Mouse (Mus musculus) forelimb bud, embryonic 11.5 days (tissue): ENCODE data around the gene Fry.

Source experiments
- DNase-seq: peaks from one replicate; pipeline ENCODE4 v3.0.0-alpha.2; 2012; ENCODE audit warnings: low read depth, low spot score

Fry gene

DNA sequence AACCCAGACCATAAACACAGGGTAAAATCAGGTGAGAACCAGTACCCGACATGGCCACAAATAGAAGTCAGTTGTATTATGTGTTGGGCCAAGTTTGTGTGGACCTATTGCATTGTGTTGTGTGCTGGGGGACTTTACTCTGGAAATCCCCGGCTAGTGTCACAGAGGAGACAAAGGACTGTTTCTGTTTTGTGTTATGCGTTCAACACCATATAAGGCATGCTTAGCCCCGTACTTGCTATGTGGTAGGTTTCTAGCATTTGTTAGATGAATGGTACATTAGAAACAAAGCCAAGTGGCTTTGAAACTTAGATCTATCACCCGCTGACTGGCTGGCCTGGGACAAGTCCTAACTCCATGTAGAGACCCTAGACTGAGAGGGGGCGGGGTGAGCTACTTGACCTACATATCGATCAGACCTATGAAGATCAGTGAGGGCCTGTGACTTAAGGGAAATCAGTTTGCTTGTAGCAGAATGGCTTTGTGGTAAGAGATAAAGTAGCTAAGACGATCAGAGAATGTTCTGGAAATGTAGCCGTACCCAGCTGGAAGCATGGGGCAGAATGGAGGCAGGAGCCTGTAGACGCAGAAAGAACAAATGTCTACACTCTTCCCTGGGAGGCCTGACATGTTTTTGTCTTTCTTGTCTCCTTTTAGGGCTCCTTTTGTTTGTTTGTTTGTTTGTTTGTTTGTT lies 105.2 kb downstream of the Fry start:
- DNase-seq, result no peak

DNA sequence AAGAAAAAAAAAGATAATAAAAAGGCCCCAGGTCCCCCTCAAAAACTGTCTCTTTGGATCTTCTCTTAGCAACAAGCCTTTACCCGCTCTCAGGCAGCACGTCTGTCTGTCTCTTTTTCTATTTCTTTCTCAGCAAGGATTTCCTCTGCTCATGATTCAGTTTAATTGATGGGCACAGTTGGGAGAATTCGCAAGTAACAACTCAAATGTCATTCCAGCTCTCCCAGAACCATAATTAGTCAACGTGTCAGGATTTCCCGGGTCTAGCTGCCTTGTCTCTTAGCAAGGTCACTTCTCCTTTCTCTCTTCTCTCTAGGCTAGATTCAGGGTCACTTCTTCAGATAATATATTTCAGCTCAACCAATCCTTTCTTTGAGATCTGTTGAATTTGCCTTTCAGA lies 110.6 kb downstream of the Fry start:
- DNase-seq, result no peak

DNA sequence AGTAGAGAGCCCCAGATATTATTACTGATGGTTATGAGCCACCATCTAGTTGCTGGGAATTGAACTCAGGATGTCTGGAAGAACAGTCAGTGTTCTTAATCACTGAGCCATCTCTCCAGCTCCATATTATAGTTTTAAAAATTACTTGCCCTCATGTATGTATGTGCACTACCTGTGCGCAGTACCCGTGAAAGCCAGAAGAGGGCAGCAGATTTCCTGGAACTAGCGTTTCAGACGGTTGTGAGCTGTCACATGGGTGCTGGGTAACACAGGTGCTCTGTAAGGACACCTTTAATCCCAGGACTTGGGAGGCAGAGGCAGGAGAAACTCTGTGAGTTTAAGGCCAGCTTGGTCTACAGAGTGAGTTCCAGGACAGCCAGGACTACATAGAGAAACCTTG lies 111.3 kb downstream of the Fry start:
- no peak for DNase-seq

DNA sequence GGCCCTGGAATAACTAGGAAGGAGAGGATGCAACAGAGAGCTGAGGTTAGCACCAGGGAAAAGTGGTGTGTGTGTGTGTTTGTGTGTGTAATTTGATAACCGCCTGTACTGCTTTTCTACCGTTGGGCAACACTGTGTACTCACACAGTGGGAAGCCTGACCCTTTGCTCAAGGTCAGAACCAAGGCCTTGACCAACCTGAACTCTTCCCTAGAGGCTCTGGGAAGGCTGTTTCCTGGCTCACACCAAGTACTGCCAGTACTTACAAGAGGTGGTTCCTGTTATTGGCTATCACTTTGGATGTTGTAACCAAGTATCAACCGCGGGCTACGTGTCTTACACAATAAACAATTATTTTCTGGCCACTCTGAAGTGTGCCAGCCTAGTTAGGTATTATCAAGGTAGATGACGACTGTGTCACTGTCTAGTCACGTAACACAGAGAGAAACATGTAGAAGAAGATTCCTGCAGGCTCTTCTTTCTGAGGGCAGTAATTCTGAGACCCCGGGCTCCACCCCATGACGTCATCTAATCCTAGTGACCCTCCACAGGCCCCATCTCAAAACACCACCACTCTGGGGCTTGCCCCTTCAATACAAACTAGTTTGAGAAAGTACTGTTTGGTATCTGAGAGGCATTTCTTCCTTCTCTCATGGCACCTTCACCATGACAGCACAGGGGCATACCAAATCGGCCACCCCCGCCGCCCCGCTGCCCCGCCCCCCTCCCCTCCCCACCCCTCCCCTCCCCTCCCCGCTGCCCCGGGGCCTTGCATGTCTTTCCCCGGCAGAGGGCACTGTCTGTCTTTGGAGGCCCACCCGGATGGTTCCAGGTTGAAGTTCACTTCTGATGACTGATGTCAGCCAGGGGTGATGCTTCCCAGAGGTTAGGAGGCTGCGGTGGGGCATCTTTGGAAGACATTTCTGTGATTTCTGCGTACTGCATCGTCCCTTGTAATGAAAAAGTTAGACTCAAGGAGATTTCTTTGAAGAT lies 114.0 kb downstream of the Fry start:
- DNase-seq, result peak; percentile 27

DNA sequence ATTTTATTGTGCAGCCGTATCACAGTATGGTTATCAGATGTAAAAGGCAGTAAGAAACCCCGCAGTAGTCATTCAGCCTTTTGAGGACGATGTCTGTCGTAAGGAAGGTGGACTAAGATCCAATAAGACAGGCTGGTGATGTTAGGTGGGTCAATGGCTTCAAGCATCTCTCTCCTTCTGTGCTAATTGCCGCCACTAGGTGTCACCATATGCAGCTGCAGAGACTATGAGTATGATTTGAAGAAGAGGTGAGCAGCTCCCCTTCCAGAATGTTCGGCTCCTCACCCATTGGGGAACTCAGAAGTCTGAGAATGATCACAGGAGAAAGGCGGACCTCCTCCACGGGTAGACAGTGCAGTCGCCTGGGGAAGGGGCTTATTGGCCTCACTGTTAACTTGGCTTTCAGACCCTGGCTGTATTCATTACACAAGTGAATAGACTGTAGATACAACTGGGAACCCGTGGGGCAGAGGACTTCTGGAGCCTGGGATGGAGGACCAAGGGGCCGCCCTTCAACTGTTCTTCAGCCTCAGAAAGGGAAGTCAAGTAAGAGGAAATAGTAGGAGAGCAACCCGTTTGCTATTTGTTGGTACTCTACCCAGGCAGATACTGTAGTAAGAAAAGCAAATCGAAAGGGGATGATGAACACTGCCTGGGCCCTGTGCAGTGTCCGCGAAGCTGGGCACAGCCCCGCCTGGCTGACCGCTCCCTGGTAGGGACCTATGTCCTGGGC lies 114.9 kb downstream of the Fry start:
- DNase-seq, result peak; percentile 57

DNA sequence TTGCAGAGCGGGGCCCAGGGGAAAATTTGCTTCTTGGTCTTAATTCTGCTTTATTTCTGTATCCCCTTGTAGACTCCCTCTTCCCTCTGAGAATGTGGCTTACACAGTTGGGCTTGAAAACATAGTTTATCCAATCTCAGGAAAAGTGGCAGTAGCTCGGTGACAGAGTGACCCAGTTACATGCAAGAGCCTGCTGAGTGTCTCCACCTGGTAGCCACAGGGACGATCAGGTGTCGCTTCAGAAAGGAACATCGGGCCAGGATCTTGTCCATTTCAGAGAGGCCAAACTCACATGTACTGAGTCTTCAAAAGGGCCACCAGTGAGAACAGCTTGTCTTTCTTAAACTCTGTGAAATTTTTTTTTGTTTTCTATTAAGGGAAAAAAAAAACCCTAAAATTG lies 117.5 kb downstream of the Fry start:
- no peak for DNase-seq

DNA sequence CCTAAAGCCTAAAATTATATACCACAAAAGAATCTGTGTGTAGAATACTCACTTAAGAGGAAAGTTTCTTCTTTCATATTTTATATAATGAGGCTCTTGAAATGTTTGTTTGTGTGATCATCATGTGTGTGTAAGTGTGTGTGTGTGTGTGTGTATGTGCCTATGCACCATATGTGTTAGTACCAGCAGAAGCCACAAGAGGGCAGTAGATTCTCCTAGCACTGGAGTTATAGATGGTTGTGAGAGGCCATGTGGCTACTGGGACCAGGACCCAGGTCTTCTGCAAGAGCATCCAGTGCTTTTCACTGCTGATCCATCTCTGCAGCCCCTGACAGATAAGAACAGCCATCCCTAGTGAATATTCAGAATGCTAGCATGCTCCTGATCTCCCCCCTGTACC lies 118.2 kb downstream of the Fry start:
- DNase-seq, result no peak

DNA sequence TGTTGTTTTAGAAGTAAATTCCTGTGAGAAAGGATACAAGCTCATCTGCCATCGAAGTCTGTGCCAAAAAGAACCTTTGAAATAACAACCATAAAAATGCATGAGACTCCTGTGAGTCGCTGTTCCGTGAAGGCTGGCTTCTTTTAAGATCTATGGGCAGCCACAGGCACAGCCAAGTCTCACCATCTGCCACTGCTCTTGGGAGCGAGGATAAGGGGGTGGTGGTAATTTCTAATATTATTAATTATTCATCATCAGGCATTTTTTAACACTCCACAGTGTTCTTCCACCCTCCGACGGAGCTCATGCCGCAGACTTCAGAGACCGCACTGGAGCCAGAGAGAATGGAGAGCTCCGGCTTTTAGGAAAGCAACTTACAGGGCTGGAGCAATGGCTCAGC lies 123.2 kb downstream of the Fry start:
- no peak for DNase-seq

DNA sequence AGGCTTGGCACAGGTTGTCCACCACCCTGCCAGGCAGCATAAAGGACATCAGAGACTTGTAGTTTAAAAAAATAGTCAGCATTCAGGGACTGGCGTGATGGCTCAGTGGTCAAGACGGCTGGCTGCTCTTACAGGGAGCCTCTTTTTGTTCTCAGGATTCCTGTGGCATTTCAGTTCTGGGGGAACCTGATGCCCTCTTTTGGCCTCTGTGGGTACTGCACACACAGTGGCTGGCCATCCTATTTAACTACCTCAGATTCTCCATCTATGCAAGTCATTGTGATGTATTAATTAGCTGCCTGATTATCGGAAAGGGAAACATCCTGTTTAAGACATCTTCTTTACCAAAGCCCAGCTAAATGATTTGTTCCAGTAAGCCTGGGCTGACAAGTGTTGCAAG lies 128.3 kb downstream of the Fry start:
- DNase-seq, result no peak

DNA sequence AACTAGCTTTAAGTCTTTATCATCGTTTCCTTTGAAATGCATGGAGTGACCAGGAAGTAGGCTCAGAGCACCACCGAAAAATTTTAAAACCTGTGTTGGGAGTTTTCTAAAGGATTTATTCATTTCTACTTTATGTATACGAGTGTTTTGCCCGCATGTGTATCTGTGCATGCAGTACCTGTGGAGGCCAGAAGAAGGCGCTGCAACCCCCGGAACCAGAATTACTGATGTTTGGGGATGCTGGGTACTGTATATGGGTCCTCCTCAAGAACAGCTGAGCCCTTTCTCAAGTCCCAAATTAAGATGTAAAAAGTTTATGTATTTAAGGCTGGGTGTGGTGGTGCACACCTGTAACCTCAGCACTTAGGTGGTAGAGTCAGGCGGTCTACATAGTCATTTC lies 139.3 kb downstream of the Fry start:
- no peak for DNase-seq

DNA sequence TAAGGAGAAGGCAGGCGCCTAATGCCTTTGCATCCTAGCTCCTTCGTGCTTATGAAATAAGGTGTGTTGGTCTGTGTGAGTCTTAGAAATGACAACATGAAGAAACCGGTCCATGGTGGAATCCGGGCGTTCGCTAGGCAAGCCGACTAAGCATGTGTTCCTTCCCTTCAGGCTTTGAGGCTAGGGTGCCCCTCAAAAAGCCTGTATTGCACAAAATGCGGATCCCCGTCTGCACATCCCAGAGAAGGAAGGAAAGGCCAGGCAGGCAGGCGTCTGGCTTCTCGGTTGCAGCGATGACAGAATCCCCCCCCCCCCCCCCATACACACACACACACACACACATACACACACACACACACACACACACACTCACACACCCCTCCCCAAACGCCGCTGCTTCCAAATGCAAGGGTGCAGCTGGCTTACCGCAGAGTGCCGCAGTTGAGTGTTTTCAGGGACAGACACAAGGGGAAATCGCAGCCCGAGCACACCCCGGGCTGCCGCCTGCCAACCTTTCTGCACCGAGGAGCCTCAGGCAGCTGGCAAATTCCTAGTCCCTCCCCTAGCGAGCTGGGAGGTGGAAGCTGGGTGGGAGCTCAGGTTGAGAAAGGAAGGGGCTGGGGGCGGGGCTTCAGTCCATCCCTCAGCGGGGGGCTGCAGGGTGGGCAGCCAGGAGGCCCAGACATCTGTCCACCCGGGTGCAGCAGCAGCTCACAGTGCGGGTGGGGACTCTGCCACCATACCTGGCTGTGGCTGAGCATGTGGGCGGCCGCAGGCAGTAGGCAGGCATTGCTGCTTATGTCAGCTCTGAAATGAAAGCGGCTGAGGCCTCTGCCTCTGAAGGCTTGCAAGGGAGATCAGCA lies 141.0 kb downstream of the Fry start:
- peak; percentile 52 for DNase-seq

DNA sequence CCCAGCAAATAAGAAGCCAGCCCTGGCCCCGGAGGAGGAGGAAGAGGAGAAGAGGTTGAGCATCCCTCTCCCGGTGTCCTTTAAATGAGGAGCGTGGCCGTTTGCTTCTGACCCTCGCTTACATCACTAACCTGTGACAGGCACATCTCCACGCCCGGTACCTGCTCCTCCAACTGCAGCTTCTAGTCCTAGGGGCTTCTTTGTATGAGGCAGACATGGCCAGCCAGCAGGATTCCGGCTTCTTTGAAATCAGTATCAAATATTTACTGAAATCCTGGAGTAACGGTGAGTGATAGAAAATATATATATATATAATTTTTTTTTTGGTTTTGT lies 141.6 kb downstream of the Fry start:
- DNase-seq, result no peak

DNA sequence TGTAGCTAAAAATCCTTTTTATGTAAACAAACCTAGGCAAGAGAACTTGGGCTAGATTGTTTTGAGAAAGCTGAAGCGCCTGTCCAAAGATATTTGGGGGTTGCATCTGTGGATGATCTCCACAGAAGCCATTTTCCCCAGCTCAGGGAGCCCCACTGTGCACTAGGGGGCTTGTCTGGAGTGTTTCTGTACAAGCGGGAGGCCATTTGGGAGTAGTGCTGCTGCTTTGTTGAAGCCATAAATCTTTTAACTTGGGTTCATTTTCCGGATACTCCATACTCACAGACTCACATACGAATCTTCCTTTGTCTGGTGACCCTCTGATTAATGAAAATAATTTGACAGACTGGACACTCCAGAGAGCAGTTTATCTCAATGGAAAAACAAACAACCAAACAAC lies 142.9 kb downstream of the Fry start:
- DNase-seq, result no peak

DNA sequence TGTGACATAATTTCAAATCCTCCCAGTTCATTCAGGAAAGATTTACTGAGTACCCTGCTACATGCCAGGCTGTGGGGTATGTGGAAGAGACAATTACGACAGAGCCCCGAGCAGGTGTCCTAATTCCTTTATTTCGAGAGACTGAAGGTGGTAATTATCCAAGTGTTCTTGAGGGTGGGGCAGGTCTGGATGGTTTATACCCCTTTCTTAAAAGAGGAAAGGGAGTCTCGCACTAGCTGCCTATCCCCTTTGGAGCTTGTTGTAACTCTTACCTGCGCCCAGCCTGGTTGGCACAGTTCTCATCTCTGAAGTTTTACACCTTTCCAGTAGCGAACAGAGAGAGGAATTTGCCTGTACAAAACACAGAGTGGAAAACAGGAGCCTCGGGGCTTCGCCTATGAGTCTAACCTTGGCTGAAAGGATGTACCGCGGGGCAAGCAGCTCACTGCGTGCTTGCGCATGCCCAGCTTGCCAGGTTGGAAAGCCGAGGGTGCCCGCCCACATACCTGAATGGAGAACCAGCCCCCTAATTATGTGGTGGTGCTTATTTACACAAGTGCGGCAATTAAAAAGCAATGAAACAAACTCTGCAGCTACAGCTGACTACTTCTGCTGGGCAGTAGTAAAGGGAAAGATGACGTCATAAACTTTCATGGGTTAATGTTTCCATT lies 143.7 kb downstream of the Fry start:
- DNase-seq, result no peak

DNA sequence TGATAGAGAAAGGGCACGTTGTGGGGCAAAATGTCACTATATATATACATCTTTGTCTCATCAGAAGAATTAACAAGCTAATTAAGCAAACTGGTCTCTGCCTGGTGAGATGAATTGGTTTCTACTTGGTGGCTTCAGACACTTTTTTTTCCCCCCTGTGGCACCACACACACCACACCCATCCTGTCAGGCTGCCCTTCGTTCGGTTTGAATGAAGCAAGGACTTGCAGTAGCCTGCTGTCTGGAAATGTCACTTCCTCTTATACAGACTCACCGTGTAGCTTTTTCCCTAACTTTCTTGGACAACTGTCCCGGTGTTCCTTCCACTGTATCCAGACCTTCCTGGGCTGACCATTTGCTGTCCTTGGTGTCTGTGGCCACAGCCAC lies 144.3 kb downstream of the Fry start:
- no peak for DNase-seq

DNA sequence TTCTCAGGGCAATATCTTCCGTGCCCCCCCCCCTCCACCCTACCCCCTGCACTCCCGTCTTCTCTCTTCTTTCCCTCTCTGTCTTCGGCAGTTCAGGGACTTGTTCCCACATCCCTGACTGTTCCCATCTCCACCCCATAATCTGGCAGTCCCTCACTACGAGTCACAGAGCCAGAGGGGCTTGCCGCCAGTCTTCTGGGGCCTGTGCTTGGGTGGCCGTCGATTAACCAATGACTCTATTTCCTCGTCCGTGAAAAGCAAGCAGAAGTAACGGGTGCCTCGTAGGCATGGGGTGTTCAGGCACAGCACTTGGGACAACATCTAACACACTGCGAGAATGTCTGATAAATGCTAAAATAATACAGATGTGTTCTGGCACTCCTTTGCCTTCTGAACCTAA lies 144.7 kb downstream of the Fry start:
- DNase-seq, result no peak

DNA sequence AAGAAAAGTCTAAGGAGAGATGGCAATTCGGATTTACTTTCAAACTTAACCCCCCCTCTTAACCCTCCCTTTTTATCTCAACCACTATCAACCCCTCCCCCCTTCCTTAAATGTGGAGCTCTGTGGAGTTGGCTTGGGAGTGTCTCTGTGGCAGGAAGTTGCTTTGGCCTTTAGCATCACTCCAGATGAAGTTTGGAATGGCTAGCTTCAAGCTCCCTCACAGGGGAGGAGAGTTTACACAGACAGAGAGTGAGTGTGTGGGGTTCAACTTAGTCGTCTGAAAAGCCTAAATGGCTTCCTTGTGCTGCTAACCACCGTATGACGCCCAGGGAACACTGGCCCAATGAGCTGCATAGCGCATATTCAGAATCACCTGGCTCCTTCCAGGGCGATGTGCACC lies 145.2 kb downstream of the Fry start:
- DNase-seq, result no peak

DNA sequence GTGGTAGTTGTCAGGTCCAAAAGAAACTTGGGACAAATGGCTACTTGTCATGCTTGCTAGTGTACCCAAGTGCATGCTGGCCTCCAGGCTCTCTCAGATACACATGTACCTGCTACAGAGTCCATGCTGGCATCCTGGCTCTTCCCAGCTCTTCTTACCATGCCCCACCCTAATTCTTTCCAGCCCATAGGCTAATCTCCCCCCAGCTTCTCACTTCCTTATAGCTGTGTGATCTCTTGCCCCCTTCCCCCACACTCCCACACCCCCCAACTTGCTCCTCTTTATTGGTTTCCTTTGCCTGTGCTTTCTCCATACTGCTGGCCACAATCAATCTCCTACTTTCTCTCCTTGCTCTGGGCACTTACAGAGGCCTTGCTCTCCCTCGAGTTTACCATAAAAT lies 146.6 kb downstream of the Fry start:
- DNase-seq, result no peak

DNA sequence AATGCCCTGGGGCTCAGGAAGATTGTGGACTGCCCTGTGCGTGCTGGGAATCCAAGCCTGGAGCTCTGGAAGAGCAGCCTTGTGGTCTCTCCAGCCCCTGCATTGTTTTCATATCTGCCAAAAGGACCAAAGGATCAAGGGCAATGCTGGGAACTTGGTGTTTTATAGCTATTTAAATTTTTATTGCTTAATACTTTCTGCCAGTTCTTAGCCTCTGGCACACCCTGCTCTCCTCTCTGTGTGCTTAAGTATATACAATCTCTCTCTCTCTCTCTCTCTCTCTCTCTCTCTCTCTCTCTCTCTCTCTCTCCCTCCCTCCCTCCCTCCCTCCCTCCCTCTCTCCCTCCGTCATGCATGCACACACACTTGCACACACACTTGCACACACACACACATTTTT lies 147.5 kb downstream of the Fry start:
- no peak for DNase-seq

DNA sequence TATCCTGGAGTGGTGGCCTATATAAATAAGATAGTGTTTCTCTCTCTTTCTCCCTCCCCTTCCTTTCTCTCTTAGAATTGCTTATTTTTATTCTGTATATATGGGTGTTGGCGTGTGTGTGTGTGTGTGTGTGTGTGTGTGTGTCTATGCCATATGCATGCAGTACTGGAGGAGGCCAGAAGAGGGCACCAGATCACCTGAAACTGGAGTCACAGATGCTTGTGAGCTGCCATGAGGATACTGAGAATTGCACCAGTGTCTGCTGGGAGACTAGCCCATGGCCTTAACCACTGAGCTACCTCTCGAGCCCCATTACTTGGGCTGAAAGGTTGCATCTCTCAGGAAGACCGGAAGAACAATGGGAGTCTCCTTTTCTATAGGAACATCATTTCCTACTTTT lies 149.8 kb downstream of the Fry start:
- DNase-seq, result no peak

DNA sequence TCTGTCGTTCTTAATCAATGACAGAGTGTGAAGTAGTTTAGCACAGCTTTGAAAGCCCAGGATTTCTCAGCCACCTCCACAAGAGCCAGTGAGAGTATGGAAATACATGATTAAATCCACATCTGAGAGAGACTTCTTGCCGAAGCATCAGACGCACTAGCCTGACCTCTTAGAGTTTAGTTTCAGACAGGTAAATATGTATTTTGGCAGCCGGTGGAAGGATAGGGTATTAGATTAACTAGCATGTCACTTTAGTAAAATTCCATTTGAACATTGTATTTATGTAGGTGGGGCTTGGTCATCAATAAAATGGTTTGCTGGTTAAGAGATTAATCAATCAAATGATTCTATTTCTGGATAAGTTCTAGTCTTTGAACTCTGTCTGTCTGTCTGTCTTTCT lies 152.0 kb downstream of the Fry start:
- no peak for DNase-seq
